In the genomic region with DNA sequence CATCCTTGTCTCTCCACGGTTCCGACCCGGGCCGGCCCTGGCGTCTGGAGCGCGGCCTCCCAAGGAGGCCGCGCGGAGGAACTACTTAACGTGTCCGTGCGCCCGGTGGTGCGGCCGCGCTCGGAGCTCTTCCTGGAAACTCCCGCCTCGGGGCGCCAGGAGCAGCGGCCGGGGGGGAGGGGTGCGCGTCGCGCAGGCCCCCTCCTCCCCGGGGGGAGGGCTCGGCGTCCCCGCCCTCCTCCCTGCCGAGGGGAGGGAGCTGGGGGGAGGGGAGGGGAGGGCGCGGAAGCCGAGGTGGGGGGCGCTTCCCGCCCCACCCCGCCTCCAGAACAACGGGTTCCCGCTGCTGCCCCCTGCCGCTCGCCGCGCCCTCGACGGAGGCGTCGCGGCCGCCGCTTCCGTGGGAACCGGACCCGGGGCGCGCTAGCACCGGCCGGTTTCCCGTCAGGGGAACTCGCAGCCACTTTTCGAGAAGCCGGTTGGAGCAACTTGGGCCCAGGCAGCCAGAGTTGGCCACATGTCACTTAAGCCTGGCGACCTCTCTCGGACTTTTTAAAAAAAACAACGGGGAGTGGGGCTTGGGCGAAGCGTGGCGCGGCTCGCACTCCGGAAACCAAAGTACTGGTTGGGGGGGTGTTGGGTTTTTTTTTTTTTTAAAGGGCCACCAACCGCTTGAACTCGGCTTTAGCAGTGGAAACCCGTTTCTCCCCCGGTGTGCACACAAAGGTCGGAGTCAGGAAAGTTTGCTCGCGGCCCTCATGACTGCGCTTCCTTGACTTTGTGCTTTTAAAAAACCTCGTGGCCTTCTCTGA, we compare ENCODE assay signal across 8 mouse cellular contexts. TPM values are rescaled to one million over a fixed set of nuclear protein-coding genes. Genes with fewer than 3 reads are reported as not detected.
DNase-seq lines count a peak whose midpoint lies in the region; ATAC-seq and TF ChIP-seq lines count a peak whose summit lies in the region.

No protein-coding gene starts in this region.

- peak overlapping the region; percentile 60 for H3K4me3 ChIP-seq in embryonic facial prominence, embryonic 13.5 days
- H3K4me3 ChIP-seq in kidney, adult 2 months (ENCODE audit: insufficient read depth, low read depth, low read length): peak overlapping the region; percentile 88
- peak overlapping the region; percentile 52 for H3K4me3 ChIP-seq in limb, embryonic 11.5 days (ENCODE audit: low read depth, low read length)
- peak overlapping the region; percentile 67 for H3K4me3 ChIP-seq in midbrain, embryonic 13.5 days (replicated peaks)
- peak overlapping the region; percentile 65 for H3K4me3 ChIP-seq in small intestine, adult 2 months (ENCODE audit: low read depth, low read length)

- TF ChIP-seq CTCF in kidney, adult 2 months (conservative IDR thresholded peaks at IDR 0.05; ENCODE audit: insufficient read depth, insufficient read length, low read depth, low read length): peak; percentile 37; the same call in 1 of the 2 replicates
- peak; percentile 47 for TF ChIP-seq CTCF in small intestine, adult 2 months (IDR thresholded peaks at IDR 0.05; ENCODE audit: extremely low read depth, insufficient read length, insufficient replicate concordance, low read depth, low read length)

- H3K4me2 ChIP-seq in embryonic facial prominence, embryonic 13.5 days: peak overlapping the region; percentile 58
- H3K4me2 ChIP-seq in limb, embryonic 11.5 days (ENCODE audit: low read depth, severe bottlenecking): peak overlapping the region; percentile 59
- H3K4me2 ChIP-seq in midbrain, embryonic 13.5 days (replicated peaks): peak overlapping the region; percentile 61

- WGBS in embryonic facial prominence, embryonic 13.5 days: under 1% methylated on average over 55 of the region's 80 CpGs
- under 1% methylated on average over 67 of the region's 80 CpGs for WGBS in kidney, adult 2 months
- under 1% methylated on average over 62 of the region's 80 CpGs for WGBS in limb, embryonic 11.5 days
- under 1% methylated on average over 38 of the region's 80 CpGs for WGBS in midbrain, embryonic 13.5 days
- whole genome bisulfite sequencing in small intestine, adult 2 months: 1% methylated on average over 66 of the region's 80 CpGs

- H3K9ac ChIP-seq in embryonic facial prominence, embryonic 13.5 days: peak overlapping the region; percentile 83
- H3K9ac ChIP-seq in limb, embryonic 11.5 days (ENCODE audit: low read length): peak overlapping the region; percentile 90
- peak overlapping the region; percentile 79 for H3K9ac ChIP-seq in midbrain, embryonic 13.5 days (replicated peaks)

- H3K36me3 ChIP-seq in embryonic facial prominence, embryonic 13.5 days: no peaks in the 10 kb centered on the region
- no peaks in the 10 kb centered on the region for H3K36me3 ChIP-seq in kidney, adult 2 months (ENCODE audit: control insufficient read depth, insufficient read depth, low read length)
- H3K36me3 ChIP-seq in limb, embryonic 11.5 days (ENCODE audit: control insufficient read depth, insufficient read depth, low read length): no peaks in the 10 kb centered on the region
- no peaks in the 10 kb centered on the region for H3K36me3 ChIP-seq in midbrain, embryonic 13.5 days
- no peaks in the 10 kb centered on the region for H3K36me3 ChIP-seq in small intestine, adult 2 months (ENCODE audit: control insufficient read depth, insufficient read depth, low read length)

- peak; percentile 89 for DNase-seq in 3134 (ENCODE audit: extremely low read depth, insufficient read length, low spot score)
- DNase-seq in adrenal gland, postnatal 36 days: peak; percentile 88 to 94
- peak; percentile 92 to 93 for DNase-seq in heart, adult 18-20 months
- peak; percentile 95 for DNase-seq in kidney, adult 2 months
- DNase-seq in limb, embryonic 11.5 days (ENCODE audit: low spot score): peak; percentile 92

- peaks cover 20% of the 10 kb centered on the region for H3K4me1 ChIP-seq in embryonic facial prominence, embryonic 13.5 days
- H3K4me1 ChIP-seq in kidney, adult 2 months (ENCODE audit: control insufficient read depth, insufficient read depth, low read length): peaks cover 15% of the 10 kb centered on the region
- peaks cover 18% of the 10 kb centered on the region for H3K4me1 ChIP-seq in limb, embryonic 11.5 days (ENCODE audit: control insufficient read depth, insufficient read depth, low read length)
- peaks cover 23% of the 10 kb centered on the region for H3K4me1 ChIP-seq in midbrain, embryonic 13.5 days (replicated peaks)
- H3K4me1 ChIP-seq in small intestine, adult 2 months (ENCODE audit: control insufficient read depth, insufficient read depth, insufficient read length, low read length): peaks cover 7% of the 10 kb centered on the region; the same call in 1 of the 2 replicates

- H3K27ac ChIP-seq in embryonic facial prominence, embryonic 13.5 days: peak overlapping the region; percentile 100
- H3K27ac ChIP-seq in kidney, adult 2 months (ENCODE audit: insufficient read depth, low read depth, low read length): peak overlapping the region; percentile 100
- peak overlapping the region; percentile 100 for H3K27ac ChIP-seq in limb, embryonic 11.5 days (replicated peaks; ENCODE audit: low read depth, low read length)
- peak overlapping the region; percentile 98 for H3K27ac ChIP-seq in midbrain, embryonic 13.5 days
- peak overlapping the region; percentile 99 for H3K27ac ChIP-seq in small intestine, adult 2 months (ENCODE audit: insufficient read depth, low read depth, low read length)

- no peak for TF ChIP-seq POLR2A in kidney, adult 2 months (IDR thresholded peaks at IDR 0.05; ENCODE audit: low read depth, low read length)
- TF ChIP-seq POLR2A in small intestine, adult 2 months (IDR thresholded peaks at IDR 0.05; ENCODE audit: low read depth, low read length): peak; percentile 12; the same call in 1 of the 2 replicates

- peak; percentile 32 for ATAC-seq in embryonic facial prominence, embryonic 13.5 days (ENCODE audit: insufficient number of reproducible peaks, insufficient read depth, low FRiP score, low TSS enrichment, low read depth)
- ATAC-seq in limb, embryonic 11.5 days (ENCODE audit: insufficient number of reproducible peaks, low FRiP score, low TSS enrichment, low read depth): peak; percentile 61
- peak; percentile 18; the same call in 1 of the 2 replicates for ATAC-seq in midbrain, embryonic 13.5 days

- no peaks in the 10 kb centered on the region for H3K9me3 ChIP-seq in embryonic facial prominence, embryonic 13.5 days
- H3K9me3 ChIP-seq in limb, embryonic 11.5 days (ENCODE audit: control insufficient read depth, low read length): no peaks in the 10 kb centered on the region
- H3K9me3 ChIP-seq in midbrain, embryonic 13.5 days: no peaks in the 10 kb centered on the region

- H3K27me3 ChIP-seq in embryonic facial prominence, embryonic 13.5 days: no peaks in the 10 kb centered on the region
- H3K27me3 ChIP-seq in kidney, adult 2 months (replicated peaks; ENCODE audit: control insufficient read depth, insufficient read depth, low read length): no peaks in the 10 kb centered on the region
- no peaks in the 10 kb centered on the region for H3K27me3 ChIP-seq in limb, embryonic 11.5 days (ENCODE audit: control insufficient read depth, insufficient read depth, low read length)
- H3K27me3 ChIP-seq in midbrain, embryonic 13.5 days: 0 out of 2 replicates have a peak, but pooled peaks cover 8% of the 10 kb centered on the region
- H3K27me3 ChIP-seq in small intestine, adult 2 months (ENCODE audit: control insufficient read depth, insufficient read depth, low read length): no peaks in the 10 kb centered on the region

RNA-seq across cellular contexts. Expression of a gene that starts 57.6 kb away (rescaled TPM):
- total RNA-seq in adrenal gland, postnatal 36 days (2021): 10 to 100 TPM; 51.8 to 54.7 TPM
- polyA plus RNA-seq in embryonic facial prominence, embryonic 13.5 days (2015; fragmentation: Nextera tagmentation; extraction: Ambion mirVana): 36.0 and 36.4 TPM in 2 replicates
- total RNA-seq in heart, adult 18-20 months (2021): 10 to 100 TPM; 31.3 to 34.9 TPM
- 40.5 and 43.7 TPM in 2 replicates for polyA plus RNA-seq in kidney, adult 2 months (2012; rRNA removed)
- 46.2 and 50.3 TPM in 2 replicates for polyA plus RNA-seq in limb, embryonic 11.5 days (2014; fragmentation: Nextera tagmentation; extraction: Ambion mirVana)
- 43.6 and 47.1 TPM in 2 replicates for polyA plus RNA-seq in midbrain, embryonic 13.5 days (2015; fragmentation: Nextera tagmentation; extraction: Ambion mirVana)
- polyA plus RNA-seq in small intestine, adult 2 months (2012; rRNA removed): 42.1 and 74.9 TPM in 2 replicates

Comparison
In these comparisons a context has a peak if more than half of its experiments do, and no peak if none do; other contexts are left out.
1. Peak in every context shown above with its lines: DNase-seq, ATAC-seq, H3K4me3 ChIP-seq and H3K27ac ChIP-seq.